Mouse (Mus musculus) liver, embryonic 13.5 days (tissue): ENCODE data around the gene Olfr732. TPM values are rescaled to one million over a fixed set of nuclear protein-coding genes. Genes with fewer than 3 reads are reported as not detected.

Experiments
- ATAC-seq: fragments of 200-750 bp; cut with Nextera tagmentation; 2 replicates; pipeline ENCODE4 v1.8.0; 2017; ENCODE audit warnings: low read depth, mild to moderate bottlenecking, moderate number of reproducible peaks, moderate library complexity
- DNase-seq: peaks from one replicate; pipeline ENCODE4 v3.0.0; 2022
- H3K27ac ChIP-seq: fragments of 300-500 bp; sonication (generic); 2 replicates; pipeline ENCODE4 v1.5.1; 2015; ENCODE audit warnings: moderate library complexity, mild to moderate bottlenecking, inconsistent platforms
- H3K27me3 ChIP-seq: fragments of 300-500 bp; sonication (generic); 2 replicates; pipeline ENCODE4 v1.6.1; 2015; ENCODE audit warnings: mild to moderate bottlenecking, inconsistent platforms
- H3K36me3 ChIP-seq: fragments of 300-500 bp; sonication (generic); 2 replicates; pipeline ENCODE4 v1.6.1; 2015; ENCODE audit warnings: mild to moderate bottlenecking, inconsistent platforms
- H3K4me1 ChIP-seq: fragments of 300-500 bp; sonication (generic); replicated peaks from 2 replicates; pipeline ENCODE4 v1.6.1; 2015; ENCODE audit warnings: inconsistent platforms
- H3K4me2 ChIP-seq: fragments of 300-500 bp; sonication (generic); 2 replicates; pipeline ENCODE4 v1.6.1; 2015; ENCODE audit warnings: inconsistent platforms, mild to moderate bottlenecking, moderate library complexity
- H3K4me3 ChIP-seq: fragments of 300-500 bp; sonication (generic); replicated peaks from 2 replicates; pipeline ENCODE4 v1.5.1; 2015; ENCODE audit warnings: mild to moderate bottlenecking, inconsistent platforms
- H3K9ac ChIP-seq: fragments of 300-500 bp; sonication (generic); 2 replicates; pipeline ENCODE4 v1.6.1; 2015; ENCODE audit warnings: mild to moderate bottlenecking, inconsistent platforms
- H3K9me3 ChIP-seq: fragments of 300-500 bp; sonication (generic); replicated peaks from 2 replicates; pipeline ENCODE4 v1.6.1; 2016; ENCODE audit warnings: inconsistent platforms
- WGBS: fragments of 180-500 bp; shearing (Covaris S2); methylation state at CpG from one replicate; pipeline ENCODE4 v1.1.7; 2015; ENCODE audit not compliant: insufficient replicate concordance; 5-methylcytosine and 5-hydroxymethylcytosine counted together
- polyA plus RNA-seq: library from polyadenylated mRNA; unstranded; fragments of >200 nt; fragmentation: Nextera tagmentation; extraction: Ambion mirVana; gene quantifications from 2 replicates; pipeline ENCODE4 v1.2.1, GENCODE M21; 2015

Gene Olfr732
- not detected in 2 replicates for polyA plus RNA-seq

- H3K4me3 ChIP-seq, result no peak within 1 kb of the TSS
- no peak within 1 kb of the TSS for H3K4me2 ChIP-seq
- no peak for ATAC-seq
- DNase-seq, result no peak
- no peaks in the 10 kb centered on the region for H3K9me3 ChIP-seq
- H3K4me1 ChIP-seq, result no peaks in the 10 kb centered on the region
- 67% methylated on average over 1 of the region's 1 CpGs for WGBS
- no peak within 1 kb of the TSS for H3K9ac ChIP-seq
- no peaks in the 10 kb centered on the region for H3K36me3 ChIP-seq
- no peak within 1 kb of the TSS for H3K27ac ChIP-seq
- H3K27me3 ChIP-seq, result no peaks in the 10 kb centered on the region
Measured at GRCm38 (mm10) chr14:50284106-50284505, at the start of gene Olfr732. TSS of gene Olfr732 (minus strand) at chr14:50284206.

GRCm38 (mm10) chr14:50326661-50327060, 42.7 kb upstream of the Olfr732 start, which contains the start of gene Olfr734:
TSS of gene Olfr734 (minus strand) at chr14:50326761.
- DNase-seq, result no peak
- no peak within 1 kb of the TSS for H3K27ac ChIP-seq
- H3K4me2 ChIP-seq, result no peak within 1 kb of the TSS
- no peak for ATAC-seq
- H3K4me3 ChIP-seq, result no peak within 1 kb of the TSS
- no peaks in the 10 kb centered on the region for H3K4me1 ChIP-seq
- H3K9ac ChIP-seq, result no peak within 1 kb of the TSS
- H3K36me3 ChIP-seq, result no peaks in the 10 kb centered on the region
- 28% methylated on average over 1 of the region's 1 CpGs for WGBS
- H3K27me3 ChIP-seq, result no peaks in the 10 kb centered on the region
- no peaks in the 10 kb centered on the region for H3K9me3 ChIP-seq

- no peak for ATAC-seq
Measured at GRCm38 (mm10) chr14:50301422-50301821, 17.4 kb upstream of the Olfr732 start, which contains the start of gene Olfr733. TSS of gene Olfr733 (minus strand) at chr14:50301522.

GRCm38 (mm10) chr14:50241766-50242165, 42.2 kb downstream of the Olfr732 start, which contains the start of gene Olfr731:
TSS of gene Olfr731 (minus strand) at chr14:50241866.
- no peak within 1 kb of the TSS for H3K27ac ChIP-seq

More at GRCm38 (mm10) chr14:50301422-50301821, 17.4 kb upstream of the Olfr732 start, which contains the start of gene Olfr733:
- H3K9me3 ChIP-seq, result no peaks in the 10 kb centered on the region
- H3K27me3 ChIP-seq, result no peaks in the 10 kb centered on the region
- H3K36me3 ChIP-seq, result no peaks in the 10 kb centered on the region
- no peak within 1 kb of the TSS for H3K9ac ChIP-seq
- H3K4me2 ChIP-seq, result no peak within 1 kb of the TSS
- H3K4me3 ChIP-seq, result no peak within 1 kb of the TSS
- no peak within 1 kb of the TSS for H3K27ac ChIP-seq
- DNase-seq, result no peak
- no peaks in the 10 kb centered on the region for H3K4me1 ChIP-seq

More at GRCm38 (mm10) chr14:50241766-50242165, 42.2 kb downstream of the Olfr732 start, which contains the start of gene Olfr731:
- Histone ChIP-seq H3K9me3 (no peaks in the 10 kb centered on the region), H3K4me1 (no peaks in the 10 kb centered on the region), H3K4me2 (no peak within 1 kb of the TSS), H3K27me3 (no peaks in the 10 kb centered on the region), H3K9ac (no peak within 1 kb of the TSS), H3K36me3 (no peaks in the 10 kb centered on the region), H3K4me3 (no peak within 1 kb of the TSS)
- WGBS, result 58% methylated on average over 4 of the region's 4 CpGs
- ATAC-seq (no peak), DNase-seq (no peak)

Other genes starting within 250 kb of the Olfr732 start
- gene Olfr725, start 243.8 kb downstream of the Olfr732 start, polyA plus RNA-seq, result not detected in 2 replicates
- not detected in 2 replicates for gene Olfr726, start 193.3 kb downstream of the Olfr732 start, polyA plus RNA-seq
- not detected in 2 replicates for gene Olfr727, start 161.0 kb downstream of the Olfr732 start, polyA plus RNA-seq
- not detected in 2 replicates for gene Olfr728, start 141.5 kb downstream of the Olfr732 start, polyA plus RNA-seq
- gene Olfr729, start 131.3 kb downstream of the Olfr732 start, polyA plus RNA-seq, result not detected in 2 replicates
- not detected in 2 replicates for gene Olfr730, start 96.0 kb downstream of the Olfr732 start, polyA plus RNA-seq
- gene Olfr731, start 42.3 kb downstream of the Olfr732 start, polyA plus RNA-seq, result not detected in 2 replicates
- not detected in 2 replicates for gene Olfr733, start 17.3 kb upstream of the Olfr732 start, polyA plus RNA-seq
- not detected in 2 replicates for gene Olfr734, start 42.6 kb upstream of the Olfr732 start, polyA plus RNA-seq
- not detected in 2 replicates for gene Olfr735, start 64.7 kb upstream of the Olfr732 start, polyA plus RNA-seq
- gene Tlr11, start 73.7 kb upstream of the Olfr732 start, polyA plus RNA-seq, result not detected in 2 replicates
- gene Olfr736, start 97.0 kb upstream of the Olfr732 start, polyA plus RNA-seq, result not detected in 2 replicates
- gene Olfr738, start 123.4 kb upstream of the Olfr732 start, polyA plus RNA-seq, result not detected in 2 replicates
- gene Olfr739, start 134.4 kb upstream of the Olfr732 start, polyA plus RNA-seq, result not detected in 2 replicates
- not detected in 2 replicates for gene Olfr740, start 161.3 kb upstream of the Olfr732 start, polyA plus RNA-seq
- not detected in 2 replicates for gene Olfr741, start 188.5 kb upstream of the Olfr732 start, polyA plus RNA-seq
- gene Olfr742, start 219.4 kb upstream of the Olfr732 start, polyA plus RNA-seq, result not detected in 2 replicates
- not detected in 2 replicates for gene Olfr743, start 237.6 kb upstream of the Olfr732 start, polyA plus RNA-seq